Mouse (Mus musculus) liver, adult 2 months (tissue): Measurements from ENCODE around the gene Fuca1. TPM values are rescaled to one million over a fixed set of nuclear protein-coding genes. Genes with fewer than 3 reads are reported as not detected.
A peak's percentile ranks its signal among the peaks of the same experiment; 100 is the strongest.

ENCODE experiments used
- DNase-seq: peaks from one replicate; pipeline ENCODE4 v3.0.0-alpha.2; 2011; ENCODE audit warnings: low read depth, low spot score; ENCODE audit errors: extremely low read depth
- H3K27ac ChIP-seq: fragments of 200-500 bp; replicated peaks from 2 replicates; pipeline ENCODE4 v1.5.1; 2012; ENCODE audit warnings: low read depth, mild to moderate bottlenecking, control low read depth, inconsistent platforms, low read length; ENCODE audit not compliant: insufficient read depth
- H3K27me3 ChIP-seq: fragments of 200-500 bp; 2 replicates; pipeline ENCODE4 v1.6.1; 2012; ENCODE audit warnings: mild to moderate bottlenecking, moderate library complexity, low read length, inconsistent platforms; ENCODE audit not compliant: control insufficient read depth, insufficient read depth
- H3K36me3 ChIP-seq: fragments of 200-500 bp; 2 replicates; pipeline ENCODE4 v1.6.1; 2012; ENCODE audit warnings: low read length, inconsistent platforms; ENCODE audit not compliant: control insufficient read depth, insufficient read depth
- H3K4me1 ChIP-seq: fragments of 200-500 bp; 2 replicates; pipeline ENCODE4 v1.6.1; 2011; ENCODE audit warnings: low read length; ENCODE audit not compliant: control insufficient read depth, insufficient read depth
- H3K4me3 ChIP-seq: fragments of 200-500 bp; 2 replicates; pipeline ENCODE4 v1.5.1; 2011; ENCODE audit warnings: low read depth, mild to moderate bottlenecking, control low read depth, low read length, moderate library complexity; ENCODE audit not compliant: insufficient read depth
- H3K79me2 ChIP-seq: fragments of 200-500 bp; 2 replicates; pipeline ENCODE4 v1.6.1; 2012; ENCODE audit warnings: inconsistent platforms, mild to moderate bottlenecking, low read length, moderate library complexity; ENCODE audit not compliant: control insufficient read depth, insufficient read depth
- H3K9ac ChIP-seq: fragments of 200-500 bp; 2 replicates; pipeline ENCODE4 v1.6.1; 2012; ENCODE audit warnings: low read depth, mild to moderate bottlenecking, control low read depth, inconsistent platforms, low read length
- CTCF ChIP-seq: fragments of 200-500 bp; IDR thresholded peaks from 2 replicates; pipeline ENCODE4 v1.5.1; 2011; ENCODE audit warnings: low read depth, low read length, control low read depth
- POLR2A ChIP-seq: fragments of 200-500 bp; IDR thresholded peaks from 2 replicates; pipeline ENCODE4 v1.6.1; 2011; ENCODE audit warnings: low read length, control low read depth; ENCODE audit not compliant: insufficient read depth; ENCODE audit errors: extremely low read depth
- WGBS: fragments of 180-500 bp; shearing (Covaris S2); methylation state at CpG from one replicate; pipeline ENCODE4 v1.1.7; 2018; 5-methylcytosine and 5-hydroxymethylcytosine counted together
- polyA plus RNA-seq: library from polyadenylated mRNA; depleted of rRNA; stranded (reverse); fragments of >200 nt; gene quantifications from 2 replicates; pipeline ENCODE4 v1.2.3, GENCODE M21; 2012; rRNA removed
- total RNA-seq: library from RNA; depleted of rRNA; stranded (reverse); fragments of >200 nt; gene quantifications from 2 replicates; pipeline ENCODE4 v1.2.3, GENCODE M21; 2014; rRNA removed

Fuca1 gene
- total RNA-seq (45.7 and 46.4 TPM in 2 replicates), polyA plus RNA-seq (54.9 and 58.7 TPM in 2 replicates)

- under 1% methylated on average over 60 of the region's 60 CpGs for WGBS
- peak; percentile 84 for DNase-seq
- Histone ChIP-seq H3K27ac (peak within 1 kb of the TSS; percentile 75), H3K27me3 (no peaks in the 10 kb centered on the region), H3K36me3 (peaks cover 3% of the 10 kb centered on the region; the same call in 1 of the 2 replicates), H3K9ac (peak within 1 kb of the TSS; percentile 89), H3K4me1 (peaks cover 3% of the 10 kb centered on the region; the same call in 1 of the 2 replicates), H3K79me2 (no peaks in the 10 kb centered on the region), H3K4me3 (peak within 1 kb of the TSS; percentile 95)
- TF ChIP-seq CTCF = peak; percentile 80
- peak; percentile 77 for TF ChIP-seq POLR2A
Measured at GRCm38 (mm10) chr4:135920304-135921241, at the start of gene Fuca1. Gene Fuca1 (plus strand): TSS chr4:135920735.

GRCm38 (mm10) chr4:135872015-135872414 is 48.5 kb upstream of the Fuca1 start:
- Histone ChIP-seq H3K9ac (no peak overlapping the region), H3K27me3 (no peaks in the 10 kb centered on the region), H3K4me1 (peaks cover 30% of the 10 kb centered on the region), H3K27ac (no peak overlapping the region), H3K4me3 (0 out of 2 replicates have a peak overlapping the region, but pooled peaks have one; percentile 17), H3K79me2 (peaks cover 4% of the 10 kb centered on the region; the same call in 1 of the 2 replicates), H3K36me3 (peaks cover 24% of the 10 kb centered on the region)
- DNase-seq = no peak
- TF ChIP-seq POLR2A (no peak), CTCF (no peak)
- WGBS = 52% methylated on average over 3 of the region's 3 CpGs

- Histone ChIP-seq H3K27ac (peak overlapping the region; percentile 92), H3K9ac (peak overlapping the region; percentile 95), H3K27me3 (no peaks in the 10 kb centered on the region), H3K36me3 (peaks cover 24% of the 10 kb centered on the region), H3K79me2 (peaks cover 4% of the 10 kb centered on the region; the same call in 1 of the 2 replicates), H3K4me3 (peak overlapping the region; percentile 78), H3K4me1 (peaks cover 32% of the 10 kb centered on the region)
- TF ChIP-seq CTCF (no peak), POLR2A (no peak)
- WGBS = 6% methylated on average over 17 of the region's 17 CpGs
- peak; percentile 47 for DNase-seq
Measured at GRCm38 (mm10) chr4:135872589-135873391, 47.7 kb upstream of the Fuca1 start.

GRCm38 (mm10) chr4:135873526-135874202 is 46.9 kb upstream of the Fuca1 start, which contains the start of gene Pnrc2:
Gene Pnrc2 (minus strand): TSS chr4:135873850.
- H3K36me3 ChIP-seq = peaks cover 24% of the 10 kb centered on the region
- WGBS = under 1% methylated on average over 58 of the region's 60 CpGs
- H3K79me2 ChIP-seq = peaks cover 4% of the 10 kb centered on the region; the same call in 1 of the 2 replicates
- peak within 1 kb of the TSS; percentile 78 for H3K4me3 ChIP-seq
- H3K4me1 ChIP-seq = peaks cover 32% of the 10 kb centered on the region
- peak; percentile 90 for DNase-seq
- H3K27me3 ChIP-seq = no peaks in the 10 kb centered on the region
- peak within 1 kb of the TSS; percentile 95 for H3K9ac ChIP-seq
- peak within 1 kb of the TSS; percentile 94 for H3K27ac ChIP-seq
- peak; percentile 79 for TF ChIP-seq POLR2A
- no peak for TF ChIP-seq CTCF
